Mouse (Mus musculus): ENCODE measurements around the gene Adcy1.

The Adcy1 gene

GRCm38 (mm10) chr11:7228107-7228506 lies 164.8 kb downstream of the Adcy1 start:
- no peak for DNase-seq

Measured in right cerebral cortex, postnatal 25 days (tissue).